Mouse (Mus musculus) hindbrain, embryonic 16.5 days (tissue): Measurements from ENCODE around the gene Sytl3. TPM values are rescaled to one million over a fixed set of nuclear protein-coding genes. Genes with fewer than 3 reads are reported as not detected.
"Not testable (repeated sequence)": the region's sequence is repeated elsewhere in the genome, so short reads cannot be mapped to it uniquely, and the experiment has no call there.

ENCODE experiments used
- ATAC-seq: fragments of 200-750 bp; cut with Nextera tagmentation; 2 replicates; pipeline ENCODE4 v1.8.0; 2017; ENCODE audit warnings: moderate TSS enrichment, moderate library complexity
- H3K27ac ChIP-seq: fragments of 300-500 bp; sonication (generic); 2 replicates; pipeline ENCODE4 v1.5.1; 2014; ENCODE audit warnings: low read depth, mild to moderate bottlenecking, control low read depth, low read length, moderate library complexity
- H3K27me3 ChIP-seq: fragments of 300-500 bp; sonication (generic); replicated peaks from 2 replicates; pipeline ENCODE4 v1.6.1; 2014; ENCODE audit warnings: low read length; ENCODE audit not compliant: control insufficient read depth, insufficient read depth
- H3K36me3 ChIP-seq: fragments of 300-500 bp; sonication (generic); 2 replicates; pipeline ENCODE4 v1.6.1; 2014; ENCODE audit warnings: mild to moderate bottlenecking, low read length, moderate library complexity, mixed read lengths; ENCODE audit not compliant: control insufficient read depth, insufficient read depth
- H3K4me1 ChIP-seq: fragments of 300-500 bp; sonication (generic); 2 replicates; pipeline ENCODE4 v1.6.1; 2014; ENCODE audit warnings: low read depth, low read length; ENCODE audit not compliant: control insufficient read depth, insufficient read depth
- H3K4me2 ChIP-seq: fragments of 300-500 bp; sonication (generic); 2 replicates; pipeline ENCODE4 v1.6.1; 2014; ENCODE audit warnings: mild to moderate bottlenecking, low read length, control low read depth, moderate library complexity
- H3K4me3 ChIP-seq: fragments of 300-500 bp; sonication (generic); 2 replicates; pipeline ENCODE4 v1.5.1; 2014; ENCODE audit warnings: mild to moderate bottlenecking, low read length, control low read depth, moderate library complexity
- H3K9ac ChIP-seq: fragments of 300-500 bp; sonication (generic); 2 replicates; pipeline ENCODE4 v1.6.1; 2014; ENCODE audit warnings: low read depth, mild to moderate bottlenecking, control low read depth, low read length, moderate library complexity
- H3K9me3 ChIP-seq: fragments of 300-500 bp; sonication (generic); 2 replicates; pipeline ENCODE4 v1.6.1; 2014; ENCODE audit warnings: mild to moderate bottlenecking, low read length, moderate library complexity; ENCODE audit not compliant: control insufficient read depth
- WGBS: fragments of 180-500 bp; shearing (Covaris S2); extraction: QIAGEN DNeasy Blood & Tissue Kit; methylation state at CpG from one replicate; pipeline ENCODE4 v1.1.7; 2014; 5-methylcytosine and 5-hydroxymethylcytosine counted together
- polyA plus RNA-seq: library from polyadenylated mRNA; unstranded; fragments of >200 nt; fragmentation: Nextera tagmentation; extraction: Ambion mirVana; gene quantifications from 2 replicates; pipeline ENCODE4 v1.2.1, GENCODE M21; 2015

Gene Sytl3
- polyA plus RNA-seq, 1 experiment from 2014 or later: 1.5 TPM

DNA sequence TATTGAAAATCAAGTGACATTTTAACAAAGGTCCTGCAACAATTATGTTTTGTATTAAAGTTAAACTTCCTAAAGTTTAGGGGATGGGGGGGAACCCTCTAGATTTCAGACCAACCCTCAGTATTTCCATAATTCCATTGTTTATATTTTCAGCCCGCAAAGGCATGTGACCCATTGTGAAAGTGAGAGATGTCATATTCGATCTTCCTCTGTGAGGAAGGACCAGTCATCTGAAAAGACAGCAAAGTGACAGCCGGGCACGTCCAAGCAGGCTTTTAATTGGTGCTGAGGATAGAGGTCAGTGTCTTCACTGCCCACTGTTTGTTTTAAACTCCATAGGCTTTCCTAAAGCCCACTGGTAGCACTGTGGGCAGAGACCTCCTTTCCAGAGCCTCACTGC, 22.8 kb downstream of the Sytl3 start:
- H3K4me3 ChIP-seq, ATAC-seq, H3K4me1 ChIP-seq, H3K27ac ChIP-seq, H3K36me3 ChIP-seq, H3K9ac ChIP-seq, H3K4me2 ChIP-seq, H3K9me3 ChIP-seq, H3K27me3 ChIP-seq: not testable (repeated sequence)
- WGBS: 79% methylated on average over 4 of the region's 4 CpGs

- H3K4me3 ChIP-seq, ATAC-seq: not testable (repeated sequence)
- no CpG with 5 or more reads among the region's 5 CpGs for WGBS
Observed at GRCm38 (mm10) chr17:6683702-6684101, 24.8 kb downstream of the Sytl3 start.

DNA sequence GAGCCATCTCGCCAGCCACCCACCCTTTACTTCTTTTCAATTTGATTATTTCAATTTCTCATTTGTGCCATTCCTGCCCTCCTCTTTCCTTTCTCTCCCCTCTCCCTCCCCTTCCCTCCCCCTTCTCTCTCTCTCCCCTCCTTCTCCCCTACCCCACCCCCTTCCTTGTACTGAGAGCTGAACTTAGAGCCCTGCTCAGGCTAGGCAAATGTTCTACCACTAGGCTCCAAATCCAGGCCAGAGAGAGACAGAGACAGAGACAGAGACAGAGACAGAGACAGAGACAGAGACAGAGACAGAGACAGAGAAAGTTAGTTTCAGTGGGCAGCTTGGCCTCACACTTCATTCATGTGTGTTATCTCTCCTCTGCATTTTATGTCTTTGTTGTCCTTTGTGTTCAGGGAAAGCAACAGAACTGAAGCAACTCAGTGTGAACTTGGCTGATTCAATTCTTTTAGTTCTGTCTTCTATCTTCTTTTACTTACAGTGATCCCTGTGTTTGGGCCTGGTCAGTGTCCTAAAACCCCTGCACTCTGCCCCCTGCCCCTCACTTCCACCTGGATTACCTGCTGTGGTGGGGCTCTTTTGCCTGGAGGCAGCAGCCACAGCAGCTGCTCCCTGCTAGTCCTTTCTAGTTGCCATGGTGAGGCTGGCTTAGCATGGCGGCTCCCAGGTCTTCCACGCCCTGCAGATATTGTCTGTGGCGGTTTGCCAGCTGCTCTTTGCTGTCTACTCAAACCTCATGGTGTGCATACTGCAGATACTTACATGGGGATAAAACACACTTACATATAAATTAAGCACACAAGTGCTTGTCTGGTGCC, 25.8 kb downstream of the Sytl3 start:
- no CpG with 5 or more reads among the region's 4 CpGs for whole genome bisulfite sequencing
- not testable (repeated sequence) for H3K27me3 ChIP-seq, H3K4me1 ChIP-seq, H3K4me3 ChIP-seq, H3K9ac ChIP-seq, H3K27ac ChIP-seq, H3K4me2 ChIP-seq, H3K9me3 ChIP-seq, H3K36me3 ChIP-seq
- ATAC-seq: peak; percentile 89

More at GRCm38 (mm10) chr17:6683702-6684101, 24.8 kb downstream of the Sytl3 start:
- H3K4me2 ChIP-seq, H3K27me3 ChIP-seq, H3K4me1 ChIP-seq, H3K36me3 ChIP-seq, H3K9ac ChIP-seq, H3K27ac ChIP-seq, H3K9me3 ChIP-seq: not testable (repeated sequence)

DNA sequence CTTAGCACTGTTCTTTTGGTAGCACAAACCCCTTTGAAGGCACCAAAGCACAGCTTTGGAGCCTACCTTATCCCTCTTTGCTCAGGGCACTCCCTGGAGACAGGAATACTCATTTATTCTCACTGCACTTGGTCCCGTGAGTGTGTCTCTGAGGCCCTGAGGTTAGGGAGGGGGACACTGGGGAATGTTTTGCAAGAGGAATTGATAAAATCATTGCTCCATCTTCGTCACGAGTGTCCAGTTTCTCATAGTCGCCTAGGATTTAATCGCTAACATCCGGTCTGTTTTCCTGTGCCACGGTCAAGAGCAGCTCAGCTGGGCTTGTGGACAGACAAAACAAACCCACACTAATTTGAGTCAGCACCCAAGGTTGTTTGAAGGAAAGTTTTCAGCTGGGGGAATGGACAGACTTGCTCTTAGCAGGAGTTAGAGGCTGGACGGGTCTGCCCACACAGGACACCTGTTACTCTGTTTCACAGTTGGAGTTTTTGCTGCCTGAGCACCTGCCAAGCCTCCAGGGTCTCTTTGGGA, 26.5 kb downstream of the Sytl3 start:
- WGBS: 35% methylated on average over 3 of the region's 8 CpGs
- H3K4me3 ChIP-seq, H3K9ac ChIP-seq, H3K27ac ChIP-seq, H3K36me3 ChIP-seq, H3K27me3 ChIP-seq, H3K9me3 ChIP-seq, H3K4me1 ChIP-seq, H3K4me2 ChIP-seq: not testable (repeated sequence)
- peak; percentile 74 for ATAC-seq

DNA sequence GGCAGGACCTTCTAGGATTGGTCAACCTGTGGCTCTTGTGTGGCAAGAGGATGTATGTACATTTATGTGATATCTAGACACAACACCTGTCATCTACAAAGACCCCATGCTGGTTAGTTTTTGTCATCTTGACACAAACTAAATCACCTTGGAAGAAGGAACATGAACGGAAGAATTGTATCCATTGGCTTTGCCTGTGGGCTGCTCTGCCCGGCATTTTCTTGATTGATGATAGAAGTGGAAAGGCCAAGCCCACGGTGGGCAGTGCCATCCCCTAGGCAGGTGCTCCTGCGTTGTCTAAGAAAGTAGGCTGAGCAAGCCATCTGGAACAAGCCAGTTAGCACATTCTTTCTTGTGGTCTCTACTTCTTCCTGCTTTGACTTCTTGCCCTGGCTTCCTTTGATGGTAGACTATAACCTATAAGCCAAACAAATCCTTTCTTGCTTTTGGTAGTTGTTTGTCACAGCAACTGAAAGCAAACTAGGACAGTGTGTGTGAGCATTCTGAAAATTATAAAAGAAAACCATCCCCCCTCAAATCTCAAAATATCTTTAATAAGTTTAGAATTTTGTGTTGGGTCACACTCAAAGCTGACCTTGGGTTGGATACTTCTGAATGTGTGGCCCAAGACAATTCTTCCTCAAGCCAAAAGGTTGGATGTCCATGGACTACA, 27.5 kb downstream of the Sytl3 start:
- not testable (repeated sequence) for H3K27me3 ChIP-seq, H3K9ac ChIP-seq, H3K27ac ChIP-seq, H3K4me2 ChIP-seq, H3K4me3 ChIP-seq, H3K9me3 ChIP-seq, H3K36me3 ChIP-seq, H3K4me1 ChIP-seq, ATAC-seq
- WGBS: 60% methylated on average over 1 of the region's 4 CpGs

- WGBS: 90% methylated on average over 3 of the region's 4 CpGs
- not testable (repeated sequence) for H3K9me3 ChIP-seq, ATAC-seq, H3K36me3 ChIP-seq, H3K4me1 ChIP-seq, H3K4me3 ChIP-seq, H3K27me3 ChIP-seq, H3K27ac ChIP-seq, H3K9ac ChIP-seq, H3K4me2 ChIP-seq
Observed at GRCm38 (mm10) chr17:6689344-6689743, 30.5 kb downstream of the Sytl3 start.

DNA sequence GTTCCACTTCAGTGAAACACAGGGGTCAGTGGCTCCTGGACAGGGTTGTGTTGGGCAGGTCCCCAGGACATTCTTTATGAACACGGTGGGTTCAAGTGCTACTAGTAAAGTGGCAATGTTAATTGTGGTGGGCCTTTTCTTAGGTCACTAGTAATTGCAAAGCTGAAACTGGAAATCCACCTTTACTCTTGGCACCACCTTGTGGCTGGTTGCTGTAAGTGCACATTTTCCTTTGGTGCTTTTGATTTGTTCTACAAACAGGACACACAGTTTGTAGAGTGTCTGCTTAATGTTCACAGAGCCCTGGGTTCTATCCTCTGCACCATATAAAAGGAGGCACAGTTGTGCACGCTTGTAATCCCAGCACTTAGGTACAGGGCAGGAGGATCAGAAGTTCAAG, 32.7 kb downstream of the Sytl3 start:
- not testable (repeated sequence) for H3K9ac ChIP-seq, H3K27me3 ChIP-seq, H3K4me2 ChIP-seq, ATAC-seq, H3K36me3 ChIP-seq, H3K4me1 ChIP-seq, H3K4me3 ChIP-seq, H3K27ac ChIP-seq, H3K9me3 ChIP-seq
- 12% methylated on average over 2 of the region's 2 CpGs for WGBS

GRCm38 (mm10) chr17:6695712-6696111, 36.8 kb downstream of the Sytl3 start:
- not testable (repeated sequence) for H3K27me3 ChIP-seq, H3K4me1 ChIP-seq, H3K36me3 ChIP-seq, H3K4me3 ChIP-seq, H3K9ac ChIP-seq, H3K4me2 ChIP-seq, H3K27ac ChIP-seq, H3K9me3 ChIP-seq, ATAC-seq
- WGBS: 85% methylated on average over 9 of the region's 9 CpGs

DNA sequence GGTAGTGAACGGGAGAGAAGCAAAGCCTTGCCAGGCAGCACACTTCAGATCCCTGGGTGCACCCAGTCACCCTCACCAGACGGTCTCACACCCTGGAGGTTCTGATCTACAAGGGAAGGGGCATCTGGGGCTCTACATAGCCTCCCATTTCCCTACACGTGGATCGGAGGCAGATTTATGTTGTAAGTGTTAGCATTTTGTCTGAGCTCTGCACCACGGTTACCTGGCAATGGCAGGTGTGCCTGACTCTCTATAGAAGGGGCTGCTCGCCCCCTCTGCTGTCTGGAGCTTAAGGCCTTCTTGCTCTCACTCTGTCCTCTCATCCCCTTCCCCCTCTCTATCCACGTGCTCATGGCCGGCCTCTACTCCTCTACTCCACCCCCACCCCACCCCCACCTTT, 37.6 kb downstream of the Sytl3 start:
- not testable (repeated sequence) for H3K9ac ChIP-seq, H3K4me2 ChIP-seq, H3K27me3 ChIP-seq, H3K4me1 ChIP-seq, H3K27ac ChIP-seq, H3K36me3 ChIP-seq, H3K9me3 ChIP-seq, H3K4me3 ChIP-seq
- 0 out of 2 replicates have a peak, but pooled peaks have one; percentile 34 for ATAC-seq
- 55% methylated on average over 7 of the region's 8 CpGs for WGBS
